Mouse (Mus musculus) ES-CJ7 (cell line): ENCODE data around the gene Heatr5a.

ENCODE experiments used
- DNase-seq: peaks from one replicate; pipeline ENCODE4 v3.0.0; 2011; ENCODE audit warnings: low read depth, low spot score

Heatr5a gene

GRCm38 (mm10) chr12:51971070-51971664 is at the start of gene Heatr5a:
Gene Heatr5a (minus strand): TSS chr12:51971321.
- peak; percentile 75 for DNase-seq

GRCm38 (mm10) chr12:52014494-52015029 is 43.4 kb upstream of the Heatr5a start:
- DNase-seq: no peak

GRCm38 (mm10) chr12:52014044-52014443 is 42.9 kb upstream of the Heatr5a start:
- peak; percentile 55 for DNase-seq

GRCm38 (mm10) chr12:52013274-52013673 is 42.2 kb upstream of the Heatr5a start:
- no peak for DNase-seq

- DNase-seq: no peak
Measured at GRCm38 (mm10) chr12:52012159-52012558, 41.0 kb upstream of the Heatr5a start.

- DNase-seq: peak; percentile 43
Measured at GRCm38 (mm10) chr12:52010630-52010961, 39.5 kb upstream of the Heatr5a start.

- no peak for DNase-seq
Measured at GRCm38 (mm10) chr12:52009928-52010629, 39.0 kb upstream of the Heatr5a start.

- DNase-seq: no peak
Measured at GRCm38 (mm10) chr12:52006633-52006994, 35.5 kb upstream of the Heatr5a start.

GRCm38 (mm10) chr12:52005877-52006632 is 34.9 kb upstream of the Heatr5a start, which contains the start of gene Dtd2:
Gene Dtd2 (minus strand): TSS chr12:52006501.
- DNase-seq: peak; percentile 92

GRCm38 (mm10) chr12:52002746-52003145 is 31.6 kb upstream of the Heatr5a start:
- DNase-seq: no peak

GRCm38 (mm10) chr12:52001544-52001943 is 30.4 kb upstream of the Heatr5a start:
- peak; percentile 58 for DNase-seq

- DNase-seq: no peak
Measured at GRCm38 (mm10) chr12:51998366-51998932, 27.3 kb upstream of the Heatr5a start.

- DNase-seq: no peak
Measured at GRCm38 (mm10) chr12:51995738-51996536, 24.8 kb upstream of the Heatr5a start.

- DNase-seq: no peak
Measured at GRCm38 (mm10) chr12:51990629-51991028, 19.5 kb upstream of the Heatr5a start.

GRCm38 (mm10) chr12:51988536-51988935 is 17.4 kb upstream of the Heatr5a start:
- no peak for DNase-seq

- no peak for DNase-seq
Measured at GRCm38 (mm10) chr12:51985826-51986225, 14.7 kb upstream of the Heatr5a start.

- no peak for DNase-seq
Measured at GRCm38 (mm10) chr12:51985163-51985748, 14.1 kb upstream of the Heatr5a start.

- no peak for DNase-seq
Measured at GRCm38 (mm10) chr12:51983625-51984024, 12.5 kb upstream of the Heatr5a start.

- no peak for DNase-seq
Measured at GRCm38 (mm10) chr12:51976531-51976930, 5.4 kb upstream of the Heatr5a start.

- DNase-seq: peak; percentile 74
Measured at GRCm38 (mm10) chr12:51974381-51974780, 3.3 kb upstream of the Heatr5a start.
